Mouse (Mus musculus) forebrain, embryonic 16.5 days (tissue): Measurements from ENCODE around the gene Fignl2. TPM values are rescaled to one million over a fixed set of nuclear protein-coding genes. Genes with fewer than 3 reads are reported as not detected.

Source experiments
- ATAC-seq: fragments of 200-750 bp; cut with Nextera tagmentation; 2 replicates; pipeline ENCODE4 v1.8.0; 2017; ENCODE audit warnings: mild to moderate bottlenecking, moderate library complexity
- H3K27ac ChIP-seq: fragments of 300-500 bp; sonication (generic); 2 replicates; pipeline ENCODE4 v1.5.1; 2014; ENCODE audit warnings: low read length, control low read depth
- H3K27me3 ChIP-seq: fragments of 300-500 bp; sonication (generic); replicated peaks from 2 replicates; pipeline ENCODE4 v1.6.1; 2014; ENCODE audit warnings: low read length; ENCODE audit not compliant: control insufficient read depth, insufficient read depth
- H3K36me3 ChIP-seq: fragments of 300-500 bp; sonication (generic); 2 replicates; pipeline ENCODE4 v1.6.1; 2014; ENCODE audit not compliant: control insufficient read depth, insufficient read depth
- H3K4me1 ChIP-seq: fragments of 300-500 bp; sonication (generic); replicated peaks from 2 replicates; pipeline ENCODE4 v1.6.1; 2014; ENCODE audit warnings: low read length; ENCODE audit not compliant: control insufficient read depth, insufficient read depth
- H3K4me2 ChIP-seq: fragments of 300-500 bp; sonication (generic); 2 replicates; pipeline ENCODE4 v1.6.1; 2014; ENCODE audit warnings: mild to moderate bottlenecking, low read length, control low read depth
- H3K4me3 ChIP-seq: fragments of 300-500 bp; sonication (generic); replicated peaks from 2 replicates; pipeline ENCODE4 v1.5.1; 2014; ENCODE audit warnings: mild to moderate bottlenecking, low read length, control low read depth
- H3K9ac ChIP-seq: fragments of 300-500 bp; sonication (generic); replicated peaks from 2 replicates; pipeline ENCODE4 v1.6.1; 2014; ENCODE audit warnings: low read depth, low read length, control low read depth
- H3K9me3 ChIP-seq: fragments of 300-500 bp; sonication (generic); 2 replicates; pipeline ENCODE4 v1.6.1; 2016; ENCODE audit warnings: low read length; ENCODE audit not compliant: control insufficient read depth
- WGBS: fragments of 180-500 bp; shearing (Covaris S2); extraction: QIAGEN DNeasy Blood & Tissue Kit; methylation state at CpG from one replicate; pipeline ENCODE4 v1.1.7; 2014; 5-methylcytosine and 5-hydroxymethylcytosine counted together
- polyA plus RNA-seq: library from polyadenylated mRNA; unstranded; fragments of >200 nt; fragmentation: Nextera tagmentation; extraction: Ambion mirVana; gene quantifications from 2 replicates; pipeline ENCODE4 v1.2.1, GENCODE M21; 2015

Fignl2 gene
- polyA plus RNA-seq, 1 experiment from 2014 or later: not detected

- 61% methylated on average over 2 of the region's 2 CpGs for WGBS
- peaks cover 18% of the 10 kb centered on the region for H3K4me1 ChIP-seq
Observed at GRCm38 (mm10) chr15:101072736-101073135, 5.6 kb downstream of the Fignl2 start.

GRCm38 (mm10) chr15:101070762-101071161 is 7.6 kb downstream of the Fignl2 start:
- Histone ChIP-seq H3K9ac (no peak overlapping the region), H3K9me3 (no peaks in the 10 kb centered on the region), H3K36me3 (no peaks in the 10 kb centered on the region), H3K27me3 (peaks cover under 1% of the 10 kb centered on the region; the same call in 1 of the 2 replicates), H3K4me3 (no peak overlapping the region), H3K4me2 (no peak overlapping the region), H3K4me1 (0 out of 2 replicates have a peak, but pooled peaks cover 2% of the 10 kb centered on the region), H3K27ac (no peak overlapping the region)
- WGBS: 41% methylated on average over 5 of the region's 5 CpGs
- ATAC-seq: no peak

More at GRCm38 (mm10) chr15:101072736-101073135, 5.6 kb downstream of the Fignl2 start:
- Histone ChIP-seq H3K9me3 (no peaks in the 10 kb centered on the region), H3K4me2 (no peak overlapping the region), H3K27me3 (peaks cover 14% of the 10 kb centered on the region), H3K27ac (no peak overlapping the region), H3K4me3 (no peak overlapping the region), H3K36me3 (no peaks in the 10 kb centered on the region), H3K9ac (no peak overlapping the region)
- ATAC-seq: no peak

- no peak overlapping the region for H3K4me2 ChIP-seq
- no peak overlapping the region for H3K4me3 ChIP-seq
- no peak for ATAC-seq
- H3K27ac ChIP-seq: no peak overlapping the region
- H3K9me3 ChIP-seq: no peaks in the 10 kb centered on the region
- 0 out of 2 replicates have a peak, but pooled peaks cover 2% of the 10 kb centered on the region for H3K4me1 ChIP-seq
- no peaks in the 10 kb centered on the region for H3K36me3 ChIP-seq
- WGBS: 53% methylated on average over 9 of the region's 9 CpGs
- no peaks in the 10 kb centered on the region for H3K27me3 ChIP-seq
- no peak overlapping the region for H3K9ac ChIP-seq
Observed at GRCm38 (mm10) chr15:101069641-101070190, 8.7 kb downstream of the Fignl2 start.

GRCm38 (mm10) chr15:101068671-101069070 is 9.7 kb downstream of the Fignl2 start:
- Histone ChIP-seq H3K4me1 (0 out of 2 replicates have a peak, but pooled peaks cover 2% of the 10 kb centered on the region), H3K4me2 (no peak overlapping the region), H3K9me3 (no peaks in the 10 kb centered on the region), H3K4me3 (no peak overlapping the region), H3K9ac (no peak overlapping the region), H3K27ac (no peak overlapping the region), H3K36me3 (no peaks in the 10 kb centered on the region), H3K27me3 (no peaks in the 10 kb centered on the region)
- 52% methylated on average over 4 of the region's 4 CpGs for WGBS
- no peak for ATAC-seq

- 58% methylated on average over 3 of the region's 3 CpGs for WGBS
- Histone ChIP-seq H3K36me3 (no peaks in the 10 kb centered on the region), H3K4me2 (no peak overlapping the region), H3K27ac (no peak overlapping the region), H3K9ac (no peak overlapping the region), H3K4me1 (0 out of 2 replicates have a peak, but pooled peaks cover 2% of the 10 kb centered on the region), H3K9me3 (no peaks in the 10 kb centered on the region), H3K27me3 (no peaks in the 10 kb centered on the region), H3K4me3 (no peak overlapping the region)
- ATAC-seq: no peak
Observed at GRCm38 (mm10) chr15:101068029-101068428, 10.3 kb downstream of the Fignl2 start.

GRCm38 (mm10) chr15:101066920-101067696 is 11.3 kb downstream of the Fignl2 start:
- Histone ChIP-seq H3K4me2 (no peak overlapping the region), H3K27ac (no peak overlapping the region), H3K9me3 (no peaks in the 10 kb centered on the region), H3K9ac (no peak overlapping the region), H3K27me3 (no peaks in the 10 kb centered on the region), H3K36me3 (no peaks in the 10 kb centered on the region), H3K4me1 (0 out of 2 replicates have a peak, but pooled peaks cover 2% of the 10 kb centered on the region), H3K4me3 (no peak overlapping the region)
- 20% methylated on average over 7 of the region's 9 CpGs for WGBS
- no peak for ATAC-seq

GRCm38 (mm10) chr15:101066364-101066847 is 12.0 kb downstream of the Fignl2 start:
- WGBS: 20% methylated on average over 6 of the region's 6 CpGs
- Histone ChIP-seq H3K9me3 (no peaks in the 10 kb centered on the region), H3K4me1 (0 out of 2 replicates have a peak, but pooled peaks cover 2% of the 10 kb centered on the region), H3K27me3 (no peaks in the 10 kb centered on the region), H3K36me3 (no peaks in the 10 kb centered on the region), H3K4me2 (no peak overlapping the region), H3K27ac (no peak overlapping the region), H3K9ac (no peak overlapping the region), H3K4me3 (no peak overlapping the region)
- no peak for ATAC-seq

- 0 out of 2 replicates have a peak, but pooled peaks cover 2% of the 10 kb centered on the region for H3K4me1 ChIP-seq
- WGBS: 37% methylated on average over 6 of the region's 6 CpGs
Observed at GRCm38 (mm10) chr15:101065069-101065468, 13.3 kb downstream of the Fignl2 start.

GRCm38 (mm10) chr15:101060280-101060852 is 18.0 kb downstream of the Fignl2 start:
- ATAC-seq: no peak
- Histone ChIP-seq H3K4me1 (no peaks in the 10 kb centered on the region), H3K27ac (no peak overlapping the region), H3K9ac (no peak overlapping the region), H3K9me3 (no peaks in the 10 kb centered on the region), H3K4me2 (no peak overlapping the region), H3K27me3 (peaks cover 5% of the 10 kb centered on the region), H3K4me3 (no peak overlapping the region), H3K36me3 (no peaks in the 10 kb centered on the region)
- 51% methylated on average over 11 of the region's 11 CpGs for WGBS

More at GRCm38 (mm10) chr15:101065069-101065468, 13.3 kb downstream of the Fignl2 start:
- no peaks in the 10 kb centered on the region for H3K9me3 ChIP-seq
- H3K4me3 ChIP-seq: no peak overlapping the region
- H3K4me2 ChIP-seq: no peak overlapping the region
- H3K36me3 ChIP-seq: no peaks in the 10 kb centered on the region
- H3K9ac ChIP-seq: no peak overlapping the region
- no peak for ATAC-seq
- no peaks in the 10 kb centered on the region for H3K27me3 ChIP-seq
- no peak overlapping the region for H3K27ac ChIP-seq
